Mouse (Mus musculus): Measurements from ENCODE around the gene Col16a1. TPM values are rescaled to one million over a fixed set of nuclear protein-coding genes. Genes with fewer than 3 reads are reported as not detected.
A peak's percentile ranks its signal among the peaks of the same experiment; 100 is the strongest.

Col16a1 gene
- total RNA-seq, 2 experiments from 2014 or later, result 12.4 to 16.3 TPM

DNA sequence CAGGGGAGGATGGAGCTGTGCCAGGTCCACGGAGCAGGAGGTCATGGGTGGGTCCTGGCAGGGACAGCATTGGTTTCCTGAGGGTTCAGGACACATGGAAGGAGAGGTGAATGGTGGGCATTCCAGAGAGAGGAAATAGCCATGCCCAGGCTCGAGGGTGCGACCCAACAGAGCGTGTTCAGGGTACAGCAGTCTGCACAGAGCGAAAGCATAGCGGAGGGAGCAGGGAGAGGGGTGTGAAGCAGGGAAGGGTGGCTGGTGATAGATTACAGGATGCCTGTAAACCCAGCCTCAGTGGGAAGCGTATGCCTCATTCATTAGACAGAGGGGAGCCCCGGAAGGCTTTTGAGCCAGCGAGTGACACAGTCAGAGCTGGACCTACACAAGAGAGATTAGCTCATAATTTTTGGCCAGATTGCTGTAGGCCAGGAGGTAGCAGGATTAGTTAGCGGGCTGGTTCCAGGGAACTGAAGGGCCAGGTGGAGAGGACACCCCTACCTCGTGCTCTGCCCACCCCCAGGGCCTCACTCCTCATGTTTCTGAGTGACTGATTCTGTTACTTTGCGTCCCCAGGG is 37.7 kb downstream of the Col16a1 start:
- DNase-seq, result no peak

GRCm38 (mm10) chr4:130087293-130087692 is 39.7 kb downstream of the Col16a1 start:
- DNase-seq, result peak; percentile 90 to 95

DNA sequence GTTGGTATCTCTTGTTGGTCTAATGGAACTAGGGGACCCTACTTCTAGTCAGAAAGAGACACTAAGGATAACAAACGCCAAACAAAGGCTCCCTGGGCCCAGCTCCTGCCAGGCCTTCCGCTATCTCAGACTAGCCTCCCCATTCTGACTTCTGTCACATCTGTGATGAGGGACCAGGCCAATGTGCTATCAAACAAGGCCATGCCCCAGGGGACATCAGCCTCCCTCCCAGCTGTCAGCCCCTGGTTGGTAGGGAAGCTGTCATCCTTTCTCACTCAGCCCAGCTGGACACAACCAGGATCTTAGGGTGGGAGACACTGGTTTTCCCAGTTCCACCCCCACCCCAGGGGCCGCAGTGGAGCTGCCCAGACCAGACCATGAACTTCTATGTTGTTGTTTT is 47.5 kb downstream of the Col16a1 start:
- no peak for DNase-seq

DNA sequence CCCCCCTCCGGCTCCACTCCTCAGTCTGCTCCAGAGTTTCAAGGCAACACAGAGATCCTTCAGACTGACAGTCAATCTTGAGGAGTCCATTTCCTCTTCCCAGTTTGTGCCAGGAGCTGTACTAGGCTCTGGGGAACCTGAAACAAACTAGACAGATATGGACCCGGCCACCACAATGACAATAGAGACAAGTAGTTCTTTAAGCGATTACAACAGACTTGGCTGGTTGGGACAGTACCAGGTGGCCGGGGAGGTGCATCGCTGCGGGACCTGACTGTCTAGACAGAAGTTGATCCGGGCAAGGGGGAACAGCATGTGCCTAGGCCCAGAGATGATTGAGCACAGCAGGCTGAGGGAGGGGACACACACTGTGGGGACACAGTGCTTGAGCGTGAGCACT is 53.5 kb downstream of the Col16a1 start:
- DNase-seq, result no peak

DNA sequence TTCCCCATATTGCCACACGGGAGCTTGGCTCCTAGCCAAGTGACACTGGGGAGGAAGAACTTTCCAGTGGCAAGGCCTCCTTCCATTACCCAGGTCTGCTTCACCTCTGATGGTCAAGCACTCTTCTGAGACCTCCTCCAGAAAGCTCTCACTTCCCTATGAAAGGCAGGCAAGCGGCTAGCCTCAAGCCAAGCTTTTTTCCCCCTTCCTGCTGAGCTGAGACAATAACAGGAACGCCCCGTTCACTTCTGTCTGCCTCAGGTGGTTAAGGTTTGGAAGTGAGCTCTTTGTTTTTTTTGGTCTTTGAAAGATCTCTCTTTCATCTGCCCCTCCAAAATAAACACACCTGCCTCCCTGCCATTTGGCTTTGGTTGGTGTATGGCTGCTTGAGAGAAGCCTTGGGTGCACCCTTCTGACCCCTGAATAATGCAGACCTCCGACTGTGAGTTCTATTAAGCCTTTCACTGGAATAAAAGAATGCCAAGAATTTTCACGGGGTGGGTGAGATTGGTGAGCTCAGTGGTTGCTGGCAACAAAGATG is 54.5 kb downstream of the Col16a1 start, which contains the start of gene Pef1:
Gene Pef1, plus strand, starts transcription at position 448 of the 541 bp plus-strand sequence.
- DNase-seq, result no peak

DNA sequence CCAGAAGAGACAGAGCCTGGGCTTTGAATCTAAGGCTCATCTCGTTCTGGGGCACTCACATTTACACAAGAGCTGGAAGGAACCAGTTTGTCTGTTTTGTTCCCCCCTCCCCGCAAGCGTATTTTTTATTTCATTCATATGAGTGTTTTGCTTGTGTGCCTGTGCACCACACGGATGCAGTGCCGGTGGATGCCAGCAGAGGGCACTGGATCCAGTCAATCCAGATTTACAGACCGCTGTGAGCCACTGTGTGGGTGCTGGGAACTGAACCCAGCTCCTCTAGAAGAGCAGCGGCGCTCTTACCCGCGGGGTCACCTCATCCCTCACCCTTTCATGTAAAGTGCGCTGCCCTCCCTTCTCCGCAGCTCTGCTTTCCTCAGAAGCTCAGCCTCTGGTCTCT is 56.0 kb downstream of the Col16a1 start:
- DNase-seq, result no peak

- no peak for DNase-seq
Measured at GRCm38 (mm10) chr4:130104584-130104983, 56.9 kb downstream of the Col16a1 start.

GRCm38 (mm10) chr4:130107065-130107443 is 59.4 kb downstream of the Col16a1 start:
- DNase-seq, result no peak

GRCm38 (mm10) chr4:130107444-130108131 is 59.9 kb downstream of the Col16a1 start:
- peak; percentile 99 to 100 for DNase-seq

GRCm38 (mm10) chr4:130108929-130109328 is 61.3 kb downstream of the Col16a1 start:
- DNase-seq, result no peak

DNA sequence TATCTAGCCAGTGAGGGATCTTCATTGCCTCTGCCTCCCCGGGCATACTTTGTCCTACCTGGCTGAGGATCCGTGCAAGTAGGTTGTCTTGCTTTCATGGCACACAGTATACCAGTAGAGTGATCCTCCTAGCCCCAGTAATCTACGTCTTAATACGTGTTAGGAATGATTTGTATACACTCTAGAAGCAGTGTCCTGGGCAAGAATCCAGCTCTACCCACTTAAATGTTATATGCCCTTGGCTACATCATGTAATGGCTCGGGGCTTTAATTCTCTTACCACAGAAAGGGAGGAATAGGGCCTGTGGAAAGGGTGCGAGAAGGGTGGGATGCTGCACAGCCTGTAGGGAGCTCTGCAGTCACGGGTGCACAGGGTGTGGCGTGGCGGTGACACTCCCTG is 62.0 kb downstream of the Col16a1 start:
- no peak for DNase-seq

DNA sequence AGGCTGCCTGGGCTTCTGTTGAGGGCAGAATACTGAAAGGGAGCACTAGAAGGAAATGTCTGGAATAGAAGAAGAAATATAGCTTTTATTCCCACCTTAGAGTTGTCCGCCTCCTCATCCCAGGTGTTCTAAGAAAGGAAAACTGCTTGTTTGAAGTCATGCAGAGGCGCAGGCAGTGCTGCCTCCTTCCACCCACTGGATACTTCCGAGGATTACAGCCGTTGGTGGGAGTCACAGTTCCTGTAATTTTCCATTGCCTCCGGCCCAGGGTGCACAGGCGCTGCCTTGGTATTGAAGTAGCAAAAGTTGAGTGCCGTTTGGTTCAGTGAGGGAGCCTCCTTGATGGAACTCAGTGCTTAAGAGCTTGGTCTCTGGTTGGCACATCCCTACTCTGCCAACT is 62.5 kb downstream of the Col16a1 start:
- no peak for DNase-seq

- peak in 1 of 2 experiments; percentile 25 for DNase-seq
Measured at GRCm38 (mm10) chr4:130112299-130112698, 64.7 kb downstream of the Col16a1 start.

- no peak for DNase-seq
Measured at GRCm38 (mm10) chr4:130112732-130113131, 65.1 kb downstream of the Col16a1 start.

DNA sequence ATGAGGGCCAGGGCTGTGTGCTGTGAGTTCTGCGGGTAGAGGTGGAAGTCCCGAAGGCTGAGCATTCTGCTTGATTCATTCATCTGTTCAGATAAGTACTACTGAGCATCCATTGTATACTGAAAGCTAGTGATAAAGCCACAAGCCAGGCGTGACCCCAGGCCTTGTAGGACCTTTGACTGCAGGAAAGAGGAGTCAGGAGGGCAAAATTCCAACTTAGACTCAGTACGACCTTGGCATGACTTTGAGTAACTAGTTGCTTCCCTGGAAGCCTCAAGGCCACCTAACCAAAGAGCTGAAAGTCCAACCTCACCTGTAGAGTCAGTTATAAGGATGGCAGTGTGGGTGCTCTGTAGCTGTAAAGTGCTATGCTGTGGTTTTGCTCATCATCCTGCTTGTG is 73.1 kb downstream of the Col16a1 start:
- DNase-seq, result no peak

DNA sequence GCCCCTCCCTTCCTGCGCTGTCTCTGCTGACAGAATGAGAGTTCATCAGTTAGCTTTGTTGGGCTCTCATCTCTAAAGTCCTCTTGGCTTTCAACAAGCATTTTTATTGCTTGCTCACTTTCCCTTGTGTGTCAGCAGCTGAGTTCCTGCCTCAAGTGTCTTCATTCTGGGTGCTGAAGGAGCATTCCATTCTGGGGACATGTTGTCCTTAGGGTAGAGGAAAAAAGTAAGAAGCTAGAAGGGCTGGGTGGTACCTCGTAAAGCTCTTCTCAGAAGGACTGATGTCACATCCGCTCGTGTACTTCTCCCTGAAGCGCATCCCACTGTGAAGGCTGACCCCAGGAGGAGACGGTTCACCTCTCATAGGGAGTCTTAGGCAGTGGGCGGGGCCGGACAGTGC is 73.9 kb downstream of the Col16a1 start:
- DNase-seq, result no peak

DNA sequence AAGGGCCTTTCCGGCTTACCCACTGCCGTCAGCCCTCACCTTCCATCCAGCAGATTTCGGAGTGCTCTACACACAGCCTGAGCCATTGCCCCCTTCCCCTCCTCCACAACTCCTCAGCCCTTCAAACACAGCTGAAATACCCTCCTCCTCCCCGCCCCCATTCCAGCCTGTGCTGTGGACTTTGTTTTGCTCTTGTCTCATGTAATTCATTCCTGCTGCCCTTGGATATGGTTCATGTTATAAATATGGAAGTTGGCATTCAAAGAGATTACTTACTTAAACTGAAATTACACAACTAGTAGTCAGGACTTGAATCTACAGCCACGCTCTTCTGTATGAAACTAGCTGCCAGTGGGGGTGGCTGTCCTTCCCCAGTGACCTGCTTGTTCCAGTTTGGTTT is 75.4 kb downstream of the Col16a1 start:
- no peak for DNase-seq

DNA sequence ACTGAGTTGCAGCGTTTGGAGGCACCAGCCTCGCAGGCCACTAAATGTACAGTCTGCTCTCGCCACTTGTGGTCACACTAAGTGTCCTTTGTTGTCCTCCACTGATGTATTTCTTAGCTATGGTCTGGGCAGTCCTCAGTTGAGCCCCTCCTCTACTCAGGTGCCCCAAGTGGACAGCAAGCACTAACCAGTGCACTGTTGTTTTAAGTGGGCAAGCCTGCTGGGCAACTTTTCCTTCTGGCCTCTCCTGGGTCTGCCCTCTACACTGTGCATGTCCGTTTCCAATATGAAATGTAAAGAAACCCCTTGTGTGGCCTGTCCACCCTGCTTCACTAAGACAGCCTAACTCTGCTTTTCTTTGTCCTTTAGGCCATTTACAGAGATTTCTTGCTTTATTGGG is 76.5 kb downstream of the Col16a1 start:
- no peak for DNase-seq

DNA sequence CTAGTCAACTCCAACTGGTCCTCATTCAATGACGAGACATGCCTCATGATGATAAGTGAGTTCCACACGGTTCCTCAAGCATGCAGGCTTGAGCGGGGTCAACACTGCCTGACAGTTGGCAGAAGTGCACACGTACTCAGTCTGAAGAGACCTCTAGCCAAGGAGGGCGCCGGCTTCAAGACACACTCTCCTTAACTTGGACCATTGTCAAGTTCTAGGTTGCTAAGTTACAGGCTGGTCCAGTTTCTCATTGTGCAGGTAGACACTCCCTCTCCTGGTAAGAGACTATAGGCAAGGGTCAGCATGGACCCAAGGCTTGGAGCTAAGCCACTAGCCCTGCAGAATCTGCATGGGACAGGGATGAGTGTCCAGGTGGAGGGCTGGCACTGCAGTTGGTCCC is 77.5 kb downstream of the Col16a1 start:
- DNase-seq, result no peak

- no peak for DNase-seq
Measured at GRCm38 (mm10) chr4:130125935-130126334, 78.3 kb downstream of the Col16a1 start.

DNA sequence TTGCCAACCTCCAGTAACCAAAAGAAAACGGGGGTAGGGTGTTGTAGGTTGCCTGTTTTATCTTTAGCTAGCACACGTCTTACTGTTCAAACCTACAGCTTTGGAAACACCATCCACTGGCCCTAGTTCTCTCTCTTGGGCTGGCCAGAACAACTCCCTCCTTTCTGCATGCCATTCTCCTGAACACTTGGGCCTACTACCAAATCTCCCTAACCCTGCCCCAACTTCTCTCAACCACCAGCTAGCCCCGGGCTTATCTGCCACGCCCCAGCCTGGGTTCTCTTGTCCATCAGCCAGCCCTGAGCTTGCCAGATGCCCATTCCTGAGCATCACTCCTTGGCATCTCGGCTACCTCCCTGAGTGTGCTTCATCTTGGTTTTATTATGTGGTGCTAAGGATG is 81.3 kb downstream of the Col16a1 start:
- DNase-seq, result no peak

- DNase-seq, result no peak
Measured at GRCm38 (mm10) chr4:130130082-130130481, 82.4 kb downstream of the Col16a1 start.

DNA sequence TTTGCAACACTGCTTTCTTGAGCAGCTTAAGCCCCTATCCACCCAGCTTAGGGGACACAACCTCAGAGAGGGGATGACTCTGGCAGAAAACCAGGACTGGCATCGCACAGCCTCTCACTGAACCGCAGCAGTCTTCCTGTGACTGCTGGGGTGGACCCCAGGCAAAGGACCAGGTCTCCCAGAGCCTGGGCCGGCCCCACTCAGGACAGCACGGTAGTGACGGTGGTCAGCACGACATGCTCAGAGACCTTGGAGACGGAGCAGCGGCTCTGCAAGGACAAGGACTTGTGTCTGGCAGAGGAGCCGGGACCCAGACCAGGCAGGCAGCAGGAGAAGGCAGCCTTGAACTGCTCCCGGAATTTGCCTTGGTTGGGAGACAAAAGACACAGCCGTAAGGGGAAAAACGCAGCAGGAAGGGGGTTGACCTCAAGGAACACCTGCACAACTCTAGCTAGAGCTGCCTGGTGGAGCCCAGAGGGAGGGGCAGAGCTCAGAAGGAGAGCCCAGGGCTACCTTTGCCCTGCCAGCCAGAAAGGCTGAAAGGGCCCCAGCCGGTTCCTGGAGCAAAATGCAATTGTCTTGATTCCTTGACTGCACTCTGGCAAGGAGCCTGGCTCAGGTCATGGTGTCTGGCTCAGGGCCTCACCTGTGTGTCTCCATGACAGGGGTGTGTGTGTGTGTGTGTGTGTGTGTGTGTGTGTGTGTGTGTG is 83.2 kb downstream of the Col16a1 start:
- no peak for DNase-seq

Measured in layer of hippocampus, postnatal 36 days (tissue).